Mouse (Mus musculus) hindbrain, embryonic 16.5 days (tissue): ENCODE measurements around the gene Gas2l3. TPM values are rescaled to one million over a fixed set of nuclear protein-coding genes. Genes with fewer than 3 reads are reported as not detected.

Source experiments
- ATAC-seq: fragments of 200-750 bp; cut with Nextera tagmentation; 2 replicates; pipeline ENCODE4 v1.8.0; 2017; ENCODE audit warnings: moderate TSS enrichment, moderate library complexity
- H3K27ac ChIP-seq: fragments of 300-500 bp; sonication (generic); 2 replicates; pipeline ENCODE4 v1.5.1; 2014; ENCODE audit warnings: low read depth, mild to moderate bottlenecking, control low read depth, low read length, moderate library complexity
- H3K27me3 ChIP-seq: fragments of 300-500 bp; sonication (generic); replicated peaks from 2 replicates; pipeline ENCODE4 v1.6.1; 2014; ENCODE audit warnings: low read length; ENCODE audit not compliant: control insufficient read depth, insufficient read depth
- H3K36me3 ChIP-seq: fragments of 300-500 bp; sonication (generic); 2 replicates; pipeline ENCODE4 v1.6.1; 2014; ENCODE audit warnings: mild to moderate bottlenecking, low read length, moderate library complexity, mixed read lengths; ENCODE audit not compliant: control insufficient read depth, insufficient read depth
- H3K4me1 ChIP-seq: fragments of 300-500 bp; sonication (generic); 2 replicates; pipeline ENCODE4 v1.6.1; 2014; ENCODE audit warnings: low read depth, low read length; ENCODE audit not compliant: control insufficient read depth, insufficient read depth
- H3K4me2 ChIP-seq: fragments of 300-500 bp; sonication (generic); 2 replicates; pipeline ENCODE4 v1.6.1; 2014; ENCODE audit warnings: mild to moderate bottlenecking, low read length, control low read depth, moderate library complexity
- H3K4me3 ChIP-seq: fragments of 300-500 bp; sonication (generic); 2 replicates; pipeline ENCODE4 v1.5.1; 2014; ENCODE audit warnings: mild to moderate bottlenecking, low read length, control low read depth, moderate library complexity
- H3K9ac ChIP-seq: fragments of 300-500 bp; sonication (generic); 2 replicates; pipeline ENCODE4 v1.6.1; 2014; ENCODE audit warnings: low read depth, mild to moderate bottlenecking, control low read depth, low read length, moderate library complexity
- H3K9me3 ChIP-seq: fragments of 300-500 bp; sonication (generic); 2 replicates; pipeline ENCODE4 v1.6.1; 2014; ENCODE audit warnings: mild to moderate bottlenecking, low read length, moderate library complexity; ENCODE audit not compliant: control insufficient read depth
- WGBS: fragments of 180-500 bp; shearing (Covaris S2); extraction: QIAGEN DNeasy Blood & Tissue Kit; methylation state at CpG from one replicate; pipeline ENCODE4 v1.1.7; 2014; 5-methylcytosine and 5-hydroxymethylcytosine counted together
- polyA plus RNA-seq: library from polyadenylated mRNA; unstranded; fragments of >200 nt; fragmentation: Nextera tagmentation; extraction: Ambion mirVana; gene quantifications from 2 replicates; pipeline ENCODE4 v1.2.1, GENCODE M21; 2015

The Gas2l3 gene
- polyA plus RNA-seq, 1 experiment from 2014 or later, result 6.2 TPM

- Histone ChIP-seq H3K9me3 (no peaks in the 10 kb centered on the region), H3K27ac (no peak overlapping the region), H3K9ac (no peak overlapping the region), H3K27me3 (no peaks in the 10 kb centered on the region), H3K4me3 (no peak overlapping the region), H3K4me1 (no peaks in the 10 kb centered on the region), H3K36me3 (no peaks in the 10 kb centered on the region), H3K4me2 (no peak overlapping the region)
- 96% methylated on average over 2 of the region's 2 CpGs for WGBS
- no peak for ATAC-seq
Measured at GRCm38 (mm10) chr10:89417966-89418365, 25.8 kb downstream of the Gas2l3 start.

DNA sequence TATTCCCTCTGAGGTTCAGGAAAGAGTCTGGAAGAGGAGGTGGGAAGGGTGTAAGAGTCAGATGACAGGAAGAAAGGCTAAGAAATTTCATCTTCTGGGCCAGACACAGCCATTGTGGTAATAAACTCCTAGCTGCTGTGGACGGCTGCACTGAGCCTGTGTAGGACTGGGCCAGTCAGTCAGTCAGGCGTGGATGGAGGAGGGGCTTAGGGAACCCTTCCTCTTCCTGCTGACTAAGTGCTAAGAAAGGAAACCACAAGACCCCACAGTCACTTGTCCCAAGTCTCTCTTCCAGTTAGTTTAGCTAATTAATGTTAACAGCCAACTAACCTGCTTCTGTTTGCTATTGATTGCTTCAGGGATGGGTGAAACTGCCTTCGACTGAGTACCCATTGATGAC is 28.3 kb downstream of the Gas2l3 start:
- Histone ChIP-seq H3K4me1 (no peaks in the 10 kb centered on the region), H3K27ac (no peak overlapping the region), H3K4me2 (no peak overlapping the region), H3K27me3 (no peaks in the 10 kb centered on the region), H3K9me3 (no peaks in the 10 kb centered on the region), H3K9ac (no peak overlapping the region), H3K4me3 (no peak overlapping the region), H3K36me3 (no peaks in the 10 kb centered on the region)
- no peak for ATAC-seq
- 79% methylated on average over 3 of the region's 3 CpGs for WGBS

DNA sequence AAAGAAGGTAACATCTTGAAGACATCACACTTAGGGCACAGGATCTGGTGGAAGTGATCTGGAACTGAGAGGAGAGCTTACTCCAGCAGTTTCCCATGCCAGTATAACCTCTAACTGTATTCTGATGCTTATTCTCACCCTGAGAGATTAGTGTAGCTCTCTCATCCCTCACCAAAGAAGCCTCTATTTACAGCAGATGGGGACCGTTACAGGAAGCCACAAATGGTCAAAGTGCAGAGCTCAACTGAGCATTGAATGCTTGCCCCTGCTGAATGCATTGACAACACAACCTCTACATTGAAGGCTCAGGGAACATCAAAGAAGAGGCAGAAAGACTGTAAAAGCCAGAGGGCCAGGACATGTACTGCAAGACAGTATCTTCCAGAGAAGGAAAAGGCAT is 36.2 kb downstream of the Gas2l3 start:
- ATAC-seq, result no peak
- no peaks in the 10 kb centered on the region for H3K27me3 ChIP-seq
- WGBS, result 57% methylated on average over 1 of the region's 1 CpGs

DNA sequence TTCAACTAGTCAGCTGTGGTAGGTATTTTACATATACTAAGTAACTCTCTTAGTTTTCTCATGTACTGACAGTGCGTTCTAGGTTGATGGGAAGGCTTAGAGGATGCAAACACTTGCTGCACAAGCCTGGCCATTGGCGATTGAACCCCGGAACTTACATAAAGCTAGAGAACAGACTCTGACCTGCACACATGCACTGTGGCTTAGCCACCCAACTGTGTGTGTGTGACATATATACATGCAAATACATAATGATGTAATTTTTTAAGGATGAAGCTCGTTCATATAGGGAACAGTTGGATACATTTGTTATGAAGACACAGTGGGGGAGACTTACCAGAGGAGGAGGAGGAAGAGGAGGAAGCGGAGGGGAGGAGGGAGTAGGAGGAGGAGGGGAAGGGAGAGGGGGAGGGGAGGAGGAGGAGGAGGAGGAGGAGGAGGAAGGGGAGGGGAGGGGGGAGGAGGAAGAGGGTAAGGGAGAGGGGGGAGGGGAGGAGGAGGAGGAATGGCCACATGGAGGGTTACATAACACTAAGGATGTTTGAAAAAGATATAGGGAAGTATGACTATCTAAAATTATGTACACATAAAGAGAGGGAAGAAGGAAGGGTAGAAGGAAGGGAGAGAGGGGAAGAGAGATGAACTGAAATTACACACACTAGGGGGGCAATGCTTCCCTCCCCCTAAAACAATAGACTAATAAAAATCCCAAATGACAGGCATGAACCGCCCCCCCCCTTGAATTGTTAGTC is 36.9 kb downstream of the Gas2l3 start:
- Histone ChIP-seq H3K4me1 (no peaks in the 10 kb centered on the region), H3K27me3 (no peaks in the 10 kb centered on the region), H3K9ac (no peak overlapping the region), H3K4me2 (no peak overlapping the region), H3K36me3 (no peaks in the 10 kb centered on the region), H3K27ac (no peak overlapping the region), H3K9me3 (no peaks in the 10 kb centered on the region), H3K4me3 (no peak overlapping the region)
- no peak for ATAC-seq
- 79% methylated on average over 5 of the region's 6 CpGs for WGBS

More for the DNA sequence above, 36.2 kb downstream of the Gas2l3 start:
- H3K36me3 ChIP-seq, result no peaks in the 10 kb centered on the region
- H3K4me2 ChIP-seq, result no peak overlapping the region
- H3K9me3 ChIP-seq, result no peaks in the 10 kb centered on the region
- H3K27ac ChIP-seq, result no peak overlapping the region
- no peak overlapping the region for H3K4me3 ChIP-seq
- no peak overlapping the region for H3K9ac ChIP-seq
- no peaks in the 10 kb centered on the region for H3K4me1 ChIP-seq

GRCm38 (mm10) chr10:89404936-89405335 is 38.8 kb downstream of the Gas2l3 start:
- Histone ChIP-seq H3K27ac (no peak overlapping the region), H3K4me1 (no peaks in the 10 kb centered on the region), H3K9ac (no peak overlapping the region), H3K4me2 (no peak overlapping the region), H3K4me3 (no peak overlapping the region), H3K27me3 (no peaks in the 10 kb centered on the region), H3K9me3 (no peaks in the 10 kb centered on the region), H3K36me3 (no peaks in the 10 kb centered on the region)
- ATAC-seq, result no peak
- 88% methylated on average over 4 of the region's 4 CpGs for WGBS

- WGBS, result 66% methylated on average over 19 of the region's 19 CpGs
- Histone ChIP-seq H3K4me1 (no peaks in the 10 kb centered on the region), H3K27me3 (no peaks in the 10 kb centered on the region), H3K27ac (no peak overlapping the region), H3K4me3 (no peak overlapping the region), H3K4me2 (peak overlapping the region; percentile 24; the same call in 1 of the 2 replicates), H3K9ac (no peak overlapping the region), H3K9me3 (no peaks in the 10 kb centered on the region), H3K36me3 (no peaks in the 10 kb centered on the region)
- peak; percentile 60; the same call in 1 of the 2 replicates for ATAC-seq
Measured at GRCm38 (mm10) chr10:89400674-89401336, 43.0 kb downstream of the Gas2l3 start.

DNA sequence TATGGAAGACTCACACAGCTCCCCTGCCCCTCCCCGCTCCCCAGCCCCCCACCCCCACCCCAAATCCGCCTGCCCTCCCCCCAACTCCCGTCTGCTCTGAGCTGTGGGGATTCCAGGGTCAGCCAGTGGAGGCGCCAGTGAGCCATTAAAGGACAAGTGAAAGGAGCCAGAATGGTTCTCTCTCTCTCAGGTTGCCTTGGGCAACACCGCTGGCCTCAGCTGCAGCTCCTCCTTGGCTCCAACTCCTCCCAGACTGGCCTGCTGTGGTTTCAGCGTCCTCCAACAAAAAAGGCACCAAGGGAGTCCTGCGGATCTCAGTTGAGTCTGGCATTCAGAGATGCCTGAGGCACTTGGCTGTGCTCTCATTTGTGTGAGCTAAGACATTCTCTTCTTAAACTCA is 47.9 kb downstream of the Gas2l3 start:
- H3K4me3 ChIP-seq, result no peak overlapping the region
- no peaks in the 10 kb centered on the region for H3K36me3 ChIP-seq
- no peak overlapping the region for H3K9ac ChIP-seq
- 3% methylated on average over 7 of the region's 7 CpGs for WGBS
- H3K9me3 ChIP-seq, result no peaks in the 10 kb centered on the region
- peak; percentile 81 for ATAC-seq
- peak overlapping the region; percentile 24 for H3K4me2 ChIP-seq
- H3K4me1 ChIP-seq, result no peaks in the 10 kb centered on the region
- H3K27ac ChIP-seq, result no peak overlapping the region
- H3K27me3 ChIP-seq, result no peaks in the 10 kb centered on the region

DNA sequence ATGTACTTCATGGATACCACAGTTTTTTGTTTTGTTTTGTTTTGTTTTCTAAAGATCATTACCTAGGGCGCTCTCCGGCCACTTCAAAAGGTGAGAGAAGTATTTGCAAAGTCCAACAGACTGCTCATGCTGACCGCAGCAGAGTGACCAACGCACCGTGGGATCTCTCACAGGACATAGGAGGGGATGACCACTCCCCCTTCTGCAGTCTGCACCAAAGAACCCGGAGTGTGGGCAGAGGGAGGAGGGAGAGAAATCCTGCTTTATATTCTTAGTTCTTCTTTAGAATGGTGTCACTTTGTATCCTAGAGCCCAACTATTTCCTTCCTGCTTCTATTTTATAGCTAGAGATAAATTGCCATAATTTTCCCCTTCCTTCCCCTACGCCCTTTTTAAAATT is 48.4 kb downstream of the Gas2l3 start:
- 34% methylated on average over 7 of the region's 7 CpGs for WGBS
- ATAC-seq, result no peak

GRCm38 (mm10) chr10:89392687-89393086 is 51.1 kb downstream of the Gas2l3 start:
- 34% methylated on average over 4 of the region's 4 CpGs for WGBS
- Histone ChIP-seq H3K9me3 (no peaks in the 10 kb centered on the region), H3K27me3 (no peaks in the 10 kb centered on the region), H3K4me2 (no peak overlapping the region), H3K27ac (no peak overlapping the region), H3K36me3 (no peaks in the 10 kb centered on the region), H3K9ac (no peak overlapping the region), H3K4me1 (no peaks in the 10 kb centered on the region), H3K4me3 (no peak overlapping the region)
- no peak; the same call in 1 of the 2 replicates for ATAC-seq

More for the DNA sequence above, 48.4 kb downstream of the Gas2l3 start:
- H3K4me2 ChIP-seq, result peak overlapping the region; percentile 24
- H3K36me3 ChIP-seq, result no peaks in the 10 kb centered on the region
- no peak overlapping the region for H3K9ac ChIP-seq
- no peaks in the 10 kb centered on the region for H3K9me3 ChIP-seq
- H3K4me3 ChIP-seq, result no peak overlapping the region
- no peak overlapping the region for H3K27ac ChIP-seq
- no peaks in the 10 kb centered on the region for H3K4me1 ChIP-seq
- no peaks in the 10 kb centered on the region for H3K27me3 ChIP-seq
